Mouse (Mus musculus) adrenal gland, adult 18-20 months (tissue): ENCODE data around the gene Cdkn2aipnl. TPM values are rescaled to one million over a fixed set of nuclear protein-coding genes. Genes with fewer than 3 reads are reported as not detected.

ENCODE experiments used
- DNase-seq, 2 experiments: peaks; one replicate each; pipeline ENCODE4 v3.0.0; 2021 to 2022; ENCODE audit warnings: low spot score in 2 of 2
- long read RNA-seq, 2 experiments: library from polyadenylated mRNA; stranded (forward); transcript quantifications; one replicate each; pipeline ENCODE4 v2.0.0; 2021
- total RNA-seq, 2 experiments: library from RNA; stranded (reverse); gene quantifications; 1 replicate in 1 of 2; 2 replicates in 1 of 2; pipeline ENCODE4 v1.2.3; 2021

Cdkn2aipnl gene
- total RNA-seq = 10 to 100 TPM; 15.1 to 20.1 TPM
- long read RNA-seq, experiment 1, transcript Cdkn2aipnl-201 (3 exons, 1,832 nt) = major isoform, 9 of 9 reads
- long read RNA-seq, experiment 1, partial matches to known transcripts = 0 of 9 reads
- long read RNA-seq, experiment 1, other reads (novel, unspliced or antisense) = 0 of 9 reads
- long read RNA-seq, experiment 2, transcript Cdkn2aipnl-201 (3 exons, 1,832 nt) = major isoform, 18 of 20 reads
- long read RNA-seq, experiment 2, partial matches to known transcripts = 2 of 20 reads
- long read RNA-seq, experiment 2, other reads (novel, unspliced or antisense) = 0 of 20 reads

DNA sequence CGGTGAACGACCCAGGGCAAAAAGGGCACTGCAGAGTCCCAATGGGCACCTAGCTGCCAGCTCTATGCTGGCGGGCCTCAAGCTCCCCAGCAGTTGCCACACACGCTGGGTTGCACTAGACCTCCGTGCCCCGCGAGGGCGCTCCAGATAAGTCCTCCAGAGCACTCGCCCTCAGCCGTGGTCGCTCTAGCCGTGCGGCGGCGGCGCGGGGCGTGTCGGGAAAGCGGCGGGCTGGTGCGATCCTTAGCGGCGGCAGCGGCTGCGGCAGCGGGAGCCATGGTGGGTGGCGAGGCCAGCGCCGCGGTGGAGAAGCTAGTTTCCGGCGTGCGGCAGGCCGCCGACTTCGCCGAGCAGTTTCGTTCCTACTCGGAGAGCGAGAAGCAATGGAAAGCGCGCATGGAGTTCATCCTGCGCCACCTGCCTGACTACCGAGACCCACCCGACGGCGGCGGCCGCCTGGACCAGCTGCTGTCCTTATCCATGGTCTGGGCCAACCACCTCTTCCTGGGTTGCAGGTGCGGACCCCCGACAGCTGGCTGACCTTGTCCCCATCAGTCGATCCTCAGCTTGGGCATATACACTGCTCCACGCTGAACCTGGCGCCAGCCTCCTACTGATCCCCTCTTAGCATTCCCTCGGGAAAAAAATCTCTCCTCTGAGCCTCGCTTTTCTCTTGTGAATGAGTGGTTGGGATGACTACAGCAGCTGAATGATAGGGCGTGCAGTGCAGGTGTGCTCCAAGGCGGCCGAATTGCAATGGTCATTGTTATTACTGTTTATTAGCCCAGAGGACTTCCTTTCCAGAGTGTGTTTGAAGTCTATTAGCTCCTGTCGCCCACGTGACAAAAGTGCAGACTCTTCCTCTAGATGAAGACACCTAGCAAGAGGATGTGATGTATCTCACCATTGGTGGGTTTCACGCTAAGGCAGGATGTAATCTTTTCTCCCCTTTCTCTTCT lies at the start of gene Cdkn2aipnl:
TSS of gene Cdkn2aipnl (plus strand) at position 219 of the 959 bp plus-strand sequence.
- DNase-seq = peak; percentile 98 to 99

- DNase-seq = no peak
Measured at GRCm38 (mm10) chr11:51917951-51918350, 49.5 kb upstream of the Cdkn2aipnl start.

DNA sequence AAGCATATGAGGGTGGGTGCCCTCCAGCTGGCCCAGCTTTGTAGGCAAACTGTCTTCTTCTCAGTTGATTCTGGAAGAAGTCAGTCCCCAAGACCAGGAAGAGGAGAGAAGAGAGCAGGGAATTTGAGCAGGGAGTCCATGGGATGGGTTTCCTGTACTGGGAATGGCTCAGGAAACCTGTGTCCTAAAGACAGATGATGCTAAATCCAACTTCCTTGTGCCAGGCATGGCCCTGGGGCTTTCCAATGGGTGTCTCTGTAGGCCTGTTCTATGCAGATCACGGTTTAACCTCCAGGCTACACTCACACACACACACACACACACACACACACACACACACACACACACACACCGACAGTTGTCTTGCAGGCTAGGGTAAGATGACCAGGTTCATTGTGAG lies 48.9 kb upstream of the Cdkn2aipnl start:
- no peak for DNase-seq

DNA sequence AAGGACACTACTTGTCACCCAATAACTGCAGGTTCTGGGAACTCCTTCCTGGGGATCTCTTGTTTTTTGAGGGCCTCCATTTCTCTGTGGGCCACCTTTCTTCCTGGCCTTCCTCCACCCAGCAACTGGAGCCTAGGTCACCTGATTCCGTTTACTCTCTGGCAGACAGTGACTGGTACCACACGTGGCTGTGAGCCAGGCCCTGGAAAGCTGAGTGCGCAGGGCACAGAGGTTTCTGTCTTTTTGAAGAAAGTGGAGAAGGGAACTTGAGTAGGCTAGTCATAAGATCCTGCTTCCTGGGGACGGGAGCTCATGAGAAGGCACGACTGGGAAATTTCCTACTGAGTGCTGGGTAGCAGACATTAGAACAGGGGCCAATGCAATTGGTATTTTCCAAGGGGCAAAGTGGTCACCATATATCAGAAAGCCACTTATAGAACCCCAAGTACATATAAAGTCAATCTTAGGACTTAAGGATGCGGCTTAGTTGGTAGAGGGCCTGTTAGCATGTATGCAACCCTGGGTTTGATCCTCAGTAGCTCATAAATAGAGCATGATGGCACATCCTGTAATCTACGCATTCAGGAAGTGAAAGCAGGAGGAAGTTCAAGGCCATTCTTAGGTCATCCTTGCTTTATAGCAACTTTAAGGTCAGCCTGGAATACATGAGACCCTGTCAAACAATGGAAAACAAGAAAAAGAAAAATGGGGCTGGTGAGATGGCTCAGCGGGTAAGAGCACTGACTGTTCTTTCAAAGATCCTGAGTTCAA lies 45.9 kb upstream of the Cdkn2aipnl start:
- DNase-seq = no peak

DNA sequence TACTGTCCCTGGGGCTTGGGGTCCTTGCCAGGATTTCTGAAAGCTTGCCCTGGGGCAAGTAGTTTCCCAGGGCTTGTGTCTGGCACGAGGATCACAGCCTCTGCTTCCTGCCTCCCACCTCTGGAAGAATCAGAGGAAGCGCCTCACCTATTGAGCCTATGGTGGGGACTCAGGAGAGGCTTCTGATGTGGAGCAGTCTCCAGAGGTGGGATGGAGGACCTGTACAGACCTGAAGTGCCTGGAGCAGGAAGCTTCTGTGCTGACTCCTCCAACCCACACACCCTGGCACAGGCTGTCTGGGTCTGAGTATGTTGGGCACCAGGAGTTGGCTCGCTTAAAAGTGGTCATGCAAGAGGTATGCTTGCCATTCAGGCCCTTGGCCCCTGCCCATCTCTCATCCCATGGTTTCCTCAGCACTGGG lies 45.0 kb upstream of the Cdkn2aipnl start:
- DNase-seq = no peak

GRCm38 (mm10) chr11:51925595-51925994 lies 41.9 kb upstream of the Cdkn2aipnl start:
- DNase-seq = no peak

- DNase-seq = no peak
Measured at GRCm38 (mm10) chr11:51926385-51926784, 41.1 kb upstream of the Cdkn2aipnl start.

DNA sequence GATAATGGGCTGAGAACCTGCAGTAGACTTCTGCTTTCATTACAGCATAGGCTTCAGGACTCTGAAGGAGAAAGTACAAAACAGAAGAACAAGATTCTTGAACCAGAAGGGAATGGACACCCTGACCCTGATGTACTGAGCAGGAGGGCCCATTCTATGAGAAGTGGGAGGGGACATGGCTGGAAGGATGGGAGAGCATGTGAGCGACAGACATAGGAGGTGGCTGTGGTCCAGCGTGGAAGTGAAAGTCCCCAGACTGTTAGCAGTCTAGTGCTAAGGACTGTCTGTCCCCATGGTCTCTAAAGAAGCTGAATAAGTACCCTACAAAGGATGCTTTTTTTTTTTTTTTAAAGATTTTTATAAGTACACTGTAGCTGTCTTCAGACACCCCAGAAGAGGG lies 40.4 kb upstream of the Cdkn2aipnl start:
- no peak for DNase-seq

DNA sequence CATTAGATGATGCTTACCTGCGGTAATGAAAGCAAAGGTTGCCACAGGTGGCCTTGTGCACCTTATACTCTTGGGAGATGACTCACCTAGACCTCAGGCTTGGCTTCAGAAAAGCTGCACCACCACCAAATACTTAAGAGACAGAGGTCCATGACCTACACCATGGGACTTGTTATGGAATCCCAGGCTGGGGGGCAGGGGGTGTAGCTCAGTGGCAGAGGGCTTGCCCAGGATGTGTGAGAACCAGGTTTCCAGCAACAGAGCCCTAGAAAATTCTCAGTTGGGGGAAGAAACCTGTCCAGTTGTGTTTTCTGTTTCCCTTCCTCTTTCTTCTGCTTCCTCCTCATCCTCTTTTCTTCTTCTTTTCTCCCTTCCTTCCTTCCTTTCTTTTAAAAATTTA lies 36.3 kb upstream of the Cdkn2aipnl start:
- DNase-seq = no peak

GRCm38 (mm10) chr11:51931790-51932189 lies 35.7 kb upstream of the Cdkn2aipnl start:
- DNase-seq = no peak

- no peak for DNase-seq
Measured at GRCm38 (mm10) chr11:51934230-51934629, 33.2 kb upstream of the Cdkn2aipnl start.

GRCm38 (mm10) chr11:51935636-51936434 lies 31.6 kb upstream of the Cdkn2aipnl start:
- DNase-seq = no peak

GRCm38 (mm10) chr11:51937361-51937781 lies 30.1 kb upstream of the Cdkn2aipnl start:
- DNase-seq = no peak

GRCm38 (mm10) chr11:51938817-51939589 lies 28.5 kb upstream of the Cdkn2aipnl start:
- no peak for DNase-seq

DNA sequence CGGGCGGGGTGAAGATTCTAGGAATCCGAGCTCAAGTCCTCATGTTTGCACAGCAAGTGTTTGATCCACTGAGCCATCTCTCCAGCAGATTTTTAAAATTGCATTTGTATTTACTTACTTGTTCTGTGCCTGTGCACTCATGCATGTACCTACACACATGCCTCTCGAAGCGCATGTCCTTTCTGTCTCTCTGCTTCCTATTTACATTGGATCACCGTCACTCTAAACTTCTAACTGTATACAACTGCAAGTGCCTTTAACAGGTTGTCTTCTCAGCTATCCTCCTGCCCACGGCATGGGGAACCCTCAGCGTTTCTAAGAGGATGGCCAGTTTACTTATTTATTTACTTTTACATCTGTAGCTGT lies 27.9 kb upstream of the Cdkn2aipnl start:
- DNase-seq = no peak

DNA sequence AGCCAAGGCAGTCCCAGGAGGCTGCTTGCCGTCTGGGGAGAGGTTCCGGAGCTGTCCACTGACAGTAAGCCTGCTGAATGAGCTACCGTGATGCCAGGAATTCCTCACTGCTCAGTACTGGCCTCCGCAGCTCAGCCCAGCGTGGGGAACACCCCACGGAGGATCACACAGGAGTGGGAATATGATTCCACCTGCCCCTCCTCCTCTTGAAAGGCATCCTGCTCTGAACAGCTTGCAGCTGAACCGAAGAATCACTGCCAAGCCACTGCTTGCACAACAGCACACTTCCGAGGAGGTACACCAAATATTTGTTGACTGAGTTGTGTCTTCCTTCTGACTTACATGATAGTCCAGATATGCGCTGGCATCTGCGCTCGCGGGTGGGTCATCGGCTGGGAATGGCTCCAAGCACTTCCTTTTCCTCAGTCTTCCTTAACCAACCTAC lies 26.9 kb upstream of the Cdkn2aipnl start:
- no peak for DNase-seq

DNA sequence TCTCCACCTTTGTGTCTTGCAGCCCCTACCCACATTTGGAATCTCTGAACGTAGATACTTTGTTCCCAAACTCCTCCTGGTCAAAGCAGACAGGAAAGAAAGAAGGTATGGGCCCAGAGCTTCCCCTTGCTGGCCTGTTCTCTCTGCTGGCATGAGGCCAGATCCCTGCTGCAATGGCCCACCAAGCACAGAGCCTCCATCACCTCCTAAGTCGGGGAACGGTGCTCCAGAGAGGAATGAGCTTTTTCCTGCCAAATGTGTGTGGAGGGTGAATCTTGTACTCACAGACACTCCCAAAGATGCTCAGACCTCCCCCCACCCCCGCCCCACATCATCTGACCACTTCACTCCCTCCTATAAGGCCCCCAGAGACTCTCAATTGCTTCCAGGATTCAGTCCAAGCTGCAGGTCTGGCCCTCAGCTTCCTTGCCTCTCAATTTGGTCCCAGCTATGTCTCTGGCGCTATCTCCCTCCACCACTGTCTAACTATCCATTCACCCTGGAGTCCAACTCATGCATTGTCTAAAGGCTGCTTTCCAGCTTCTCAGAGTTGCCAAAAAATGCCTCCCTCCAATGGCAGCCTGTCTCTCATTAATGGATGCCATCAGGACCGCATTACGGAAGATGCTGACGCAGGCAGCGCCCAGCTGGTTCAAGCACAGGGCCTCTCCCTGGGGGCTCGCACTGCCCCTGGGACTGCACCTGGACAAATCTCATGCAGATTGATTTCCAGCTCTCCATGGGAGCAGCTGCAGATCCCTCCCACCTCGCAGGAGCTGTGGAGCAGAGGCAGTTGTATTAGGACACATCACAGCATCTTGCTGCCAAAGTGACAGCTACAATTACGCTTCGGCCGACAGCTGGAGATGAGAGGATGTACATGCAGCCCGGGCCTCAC lies 24.6 kb upstream of the Cdkn2aipnl start:
- no peak for DNase-seq

DNA sequence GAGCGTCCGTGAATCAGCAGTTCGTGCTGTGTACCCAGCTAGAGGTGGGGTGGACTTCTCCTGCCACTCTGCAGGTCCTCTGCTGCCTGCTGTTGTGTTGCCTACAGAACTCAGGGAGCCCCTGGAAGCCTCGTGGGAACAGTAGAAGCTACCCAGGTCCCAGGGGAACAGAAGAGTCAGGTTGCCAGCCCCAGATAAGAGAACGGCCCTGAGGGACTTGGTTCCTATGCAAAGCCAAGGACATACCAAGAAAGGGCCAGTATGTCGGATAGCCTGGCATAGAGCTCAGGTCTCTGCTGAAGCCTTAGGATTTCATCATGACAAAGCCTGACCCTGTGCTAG lies 24.0 kb upstream of the Cdkn2aipnl start:
- no peak for DNase-seq

- no peak for DNase-seq
Measured at GRCm38 (mm10) chr11:51944239-51944638, 23.2 kb upstream of the Cdkn2aipnl start.
